Mouse (Mus musculus) macrophage (primary cell): ENCODE measurements at regions not wholly inside any gene's neighbourhood (a gene's known extent, or its start where the extent isn't known, plus 50 kb on each side); places are given as distances from the start of the nearest gene placed in this dataset.

Source experiments
- H3K27ac ChIP-seq: fragments of 350-480 bp; formaldehyde crosslinking; 2 replicates; pipeline ENCODE4 v1.9.0; 2021
- H3K36me3 ChIP-seq: fragments of 350-480 bp; formaldehyde crosslinking; 2 replicates; pipeline ENCODE4 v1.9.0; 2021; ENCODE audit errors: inconsistent target
- H3K4me3 ChIP-seq: fragments of 350-480 bp; formaldehyde crosslinking; 2 replicates; pipeline ENCODE4 v1.9.0; 2021; ENCODE audit errors: inconsistent target
- H3K79me2 ChIP-seq: fragments of 350-480 bp; formaldehyde crosslinking; 2 replicates; pipeline ENCODE4 v1.9.0; 2021; ENCODE audit errors: inconsistent target
- WGBS: methylation state at CpG from one replicate; pipeline ENCODE4 v1.1.7; 2026; ENCODE audit warnings: inconsistent platforms; ENCODE audit not compliant: missing documents; 5-methylcytosine and 5-hydroxymethylcytosine counted together

DNA sequence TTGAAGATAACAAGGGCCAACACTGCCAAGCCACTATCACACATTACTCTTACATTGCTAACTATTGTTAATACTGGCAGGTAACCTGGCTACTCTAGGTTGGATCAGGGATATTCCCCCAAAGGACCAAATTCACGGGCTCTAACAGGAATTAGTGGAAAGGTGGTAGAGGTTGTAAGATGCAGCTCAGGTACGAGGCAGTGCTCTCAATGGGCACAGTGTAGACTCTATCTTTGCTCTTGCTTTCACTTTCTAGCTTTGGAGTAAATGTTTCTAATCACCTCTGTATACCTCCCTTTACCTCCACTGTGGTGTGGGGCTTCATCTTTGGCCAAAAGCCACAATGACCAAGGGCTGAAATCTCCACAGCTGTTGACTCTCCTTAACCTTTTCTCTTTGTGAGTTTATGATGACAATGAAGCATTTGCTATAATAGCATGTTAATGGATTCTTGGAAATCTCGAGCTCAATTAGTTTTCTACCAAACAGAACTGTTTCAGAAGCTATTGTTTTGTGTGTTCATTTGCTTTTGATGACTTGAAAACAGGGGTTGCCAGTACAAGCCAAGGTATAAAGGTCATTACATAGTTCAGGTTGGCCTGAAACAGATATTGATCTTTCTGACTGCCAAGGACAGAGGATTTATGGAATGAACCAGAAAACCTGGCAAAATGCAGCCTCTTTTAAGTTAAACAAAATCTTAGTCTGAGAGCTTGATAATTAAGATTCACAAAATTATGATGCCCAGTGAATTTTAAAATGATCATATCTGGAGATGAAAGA, 454.1 kb downstream of the 1190002N15Rik start:
- H3K79me2 ChIP-seq: no peaks in the 10 kb centered on the region
- whole genome bisulfite sequencing: 78% methylated on average over 3 of the region's 3 CpGs
- H3K4me3 ChIP-seq: no peak overlapping the region
- no peak overlapping the region for H3K27ac ChIP-seq
- no peaks in the 10 kb centered on the region for H3K36me3 ChIP-seq

DNA sequence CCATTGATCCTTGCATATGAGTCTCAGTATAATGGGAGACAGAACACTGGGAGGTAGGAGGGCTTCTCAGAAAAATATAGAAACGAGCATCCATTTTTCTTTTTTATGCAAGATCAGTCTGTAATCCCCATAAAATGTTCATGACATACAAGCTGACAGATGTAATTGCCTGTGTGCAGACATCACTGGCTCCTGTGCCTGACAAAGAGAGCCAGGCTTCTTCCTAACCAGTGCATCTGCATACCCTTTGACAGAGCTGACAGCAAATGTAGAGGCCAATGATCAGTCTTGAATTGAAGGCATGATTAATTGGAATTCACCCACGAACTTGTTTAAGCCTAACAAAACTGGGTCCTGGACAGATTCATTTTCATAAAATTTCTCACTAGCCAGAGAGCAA, 463.0 kb downstream of the 1190002N15Rik start:
- no peak overlapping the region for H3K4me3 ChIP-seq
- no peaks in the 10 kb centered on the region for H3K79me2 ChIP-seq
- H3K27ac ChIP-seq: no peak overlapping the region
- 57% methylated on average over 2 of the region's 2 CpGs for WGBS
- H3K36me3 ChIP-seq: no peaks in the 10 kb centered on the region

DNA sequence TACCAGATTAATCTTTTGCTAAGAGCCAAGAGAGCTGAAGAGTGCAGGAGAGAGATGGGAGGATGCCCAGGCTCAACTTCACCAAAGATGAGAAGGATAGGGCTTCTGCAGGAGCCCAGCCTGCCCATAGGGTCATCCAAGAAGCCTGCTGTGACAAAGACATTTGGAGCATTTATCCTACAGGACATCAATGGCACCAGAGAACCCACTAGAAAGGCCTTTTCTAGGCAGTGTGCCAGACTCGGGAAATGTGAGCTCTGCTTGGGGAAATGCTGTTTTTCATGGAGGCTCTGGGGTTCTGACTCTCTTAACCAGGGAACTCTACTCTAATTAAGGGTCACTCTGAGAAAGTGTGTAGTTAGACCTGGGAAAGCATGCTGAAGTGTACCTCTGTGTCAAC, 470.8 kb downstream of the 1190002N15Rik start:
- 61% methylated on average over 1 of the region's 1 CpGs for WGBS
- no peak overlapping the region for H3K4me3 ChIP-seq
- H3K27ac ChIP-seq: no peak overlapping the region
- no peaks in the 10 kb centered on the region for H3K36me3 ChIP-seq
- no peaks in the 10 kb centered on the region for H3K79me2 ChIP-seq

DNA sequence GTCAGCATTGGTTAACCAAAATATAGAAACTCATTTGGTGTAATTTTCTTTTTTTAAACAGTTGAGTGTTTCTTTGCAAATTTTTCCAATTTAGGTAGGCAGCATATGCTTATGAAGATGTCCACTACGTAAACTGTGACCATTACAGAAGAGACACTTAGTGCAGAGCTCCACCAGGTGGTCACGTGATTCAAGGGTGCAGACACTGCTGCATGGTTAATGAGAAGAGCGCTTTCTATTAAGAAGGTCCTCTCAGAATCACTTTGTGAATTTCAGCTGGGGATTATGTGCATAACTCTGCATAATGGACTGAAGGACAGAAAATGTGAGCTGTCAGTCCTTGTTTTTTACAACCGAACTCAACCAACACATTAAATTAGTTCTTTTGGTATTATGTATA, 484.7 kb downstream of the 1190002N15Rik start:
- Histone ChIP-seq H3K4me3 (no peak overlapping the region), H3K79me2 (no peaks in the 10 kb centered on the region), H3K27ac (no peak overlapping the region), H3K36me3 (no peaks in the 10 kb centered on the region)
- 76% methylated on average over 4 of the region's 4 CpGs for WGBS

- H3K4me3 ChIP-seq: no peak overlapping the region
- WGBS: 82% methylated on average over 7 of the region's 7 CpGs
- H3K27ac ChIP-seq: no peak overlapping the region
- no peaks in the 10 kb centered on the region for H3K79me2 ChIP-seq
- no peaks in the 10 kb centered on the region for H3K36me3 ChIP-seq
Measured at GRCm38 (mm10) chr9:94047845-94048244, 490.0 kb downstream of the 1190002N15Rik start.

- 78% methylated on average over 3 of the region's 3 CpGs for WGBS
- no peak overlapping the region for H3K27ac ChIP-seq
Measured at GRCm38 (mm10) chr9:94045462-94046126, 492.3 kb downstream of the 1190002N15Rik start.

GRCm38 (mm10) chr9:94023761-94024160, 514.1 kb downstream of the 1190002N15Rik start:
- no peak overlapping the region for H3K4me3 ChIP-seq
- H3K79me2 ChIP-seq: no peaks in the 10 kb centered on the region
- WGBS: 79% methylated on average over 3 of the region's 3 CpGs
- H3K27ac ChIP-seq: no peak overlapping the region
- H3K36me3 ChIP-seq: no peaks in the 10 kb centered on the region

More at GRCm38 (mm10) chr9:94045462-94046126, 492.3 kb downstream of the 1190002N15Rik start:
- H3K4me3 ChIP-seq: no peak overlapping the region
- no peaks in the 10 kb centered on the region for H3K79me2 ChIP-seq
- no peaks in the 10 kb centered on the region for H3K36me3 ChIP-seq

- Histone ChIP-seq H3K27ac (no peak overlapping the region), H3K36me3 (no peaks in the 10 kb centered on the region), H3K4me3 (no peak overlapping the region), H3K79me2 (no peaks in the 10 kb centered on the region)
- 0% methylated on average over 1 of the region's 1 CpGs for WGBS
Measured at GRCm38 (mm10) chr9:94021293-94021903, 516.5 kb downstream of the 1190002N15Rik start.

DNA sequence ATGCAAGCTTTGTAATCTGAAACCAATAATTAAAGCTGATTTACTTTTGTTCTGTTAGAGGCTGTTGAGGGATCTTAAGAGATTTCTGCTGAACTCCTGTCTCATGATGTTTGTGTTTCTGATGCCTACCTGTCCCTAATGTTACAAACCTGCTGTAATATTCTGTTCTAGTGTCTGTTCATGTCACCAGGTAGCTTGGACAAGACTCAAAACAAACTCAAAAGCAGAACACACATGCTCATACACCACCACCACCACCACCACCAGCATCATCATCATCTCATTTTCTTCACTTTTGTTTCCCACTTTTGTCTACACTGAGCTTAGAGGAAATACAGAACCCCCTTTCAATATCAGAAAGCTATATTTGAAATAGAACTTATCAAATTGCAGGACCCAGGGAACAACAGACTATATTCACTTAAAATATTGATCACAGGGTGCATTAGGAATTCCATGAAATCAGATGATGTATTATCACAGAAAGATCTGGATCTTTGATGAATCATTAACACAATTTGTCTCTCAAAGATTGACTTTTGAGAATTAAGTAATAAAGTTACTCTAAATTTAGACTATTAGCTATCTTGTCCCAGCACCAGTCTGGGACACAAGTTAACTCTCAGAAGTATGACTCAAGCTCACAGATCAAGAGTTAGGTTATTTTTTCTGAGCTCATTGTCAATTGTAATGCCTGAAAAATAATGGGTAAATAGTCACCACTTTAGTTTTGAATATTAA, 521.0 kb downstream of the 1190002N15Rik start:
- Histone ChIP-seq H3K4me3 (no peak overlapping the region), H3K27ac (no peak overlapping the region), H3K36me3 (no peaks in the 10 kb centered on the region), H3K79me2 (no peaks in the 10 kb centered on the region)

DNA sequence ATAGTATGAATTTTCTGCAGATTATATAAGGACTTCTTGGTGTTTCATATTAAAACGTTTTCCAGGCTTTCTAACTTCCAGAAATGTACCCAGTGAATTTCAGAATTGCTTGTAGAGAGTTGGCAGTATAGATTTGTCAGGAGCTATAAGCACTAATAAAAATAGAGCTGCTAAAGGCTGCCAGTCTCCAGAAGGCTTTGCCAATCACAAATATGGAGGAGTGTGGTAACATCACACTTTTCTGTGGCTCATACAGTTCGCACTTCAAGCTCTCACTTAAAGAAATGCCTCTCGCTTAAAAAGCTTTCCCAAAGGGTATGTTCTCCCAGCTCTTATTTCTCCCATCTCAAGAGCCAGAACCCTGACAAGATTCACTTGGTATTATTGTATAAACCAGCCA, 545.7 kb downstream of the 1190002N15Rik start:
- Histone ChIP-seq H3K79me2 (no peaks in the 10 kb centered on the region), H3K36me3 (no peaks in the 10 kb centered on the region), H3K4me3 (no peak overlapping the region), H3K27ac (no peak overlapping the region)
- WGBS: 84% methylated on average over 3 of the region's 3 CpGs

GRCm38 (mm10) chr9:93991141-93991540, 546.7 kb downstream of the 1190002N15Rik start:
- H3K36me3 ChIP-seq: no peaks in the 10 kb centered on the region
- H3K27ac ChIP-seq: no peak overlapping the region
- no peak overlapping the region for H3K4me3 ChIP-seq
- H3K79me2 ChIP-seq: no peaks in the 10 kb centered on the region
- 44% methylated on average over 1 of the region's 1 CpGs for WGBS

GRCm38 (mm10) chr9:93981136-93981535, 556.7 kb downstream of the 1190002N15Rik start:
- H3K36me3 ChIP-seq: no peaks in the 10 kb centered on the region
- WGBS: 80% methylated on average over 2 of the region's 2 CpGs
- H3K79me2 ChIP-seq: no peaks in the 10 kb centered on the region
- H3K27ac ChIP-seq: no peak overlapping the region
- H3K4me3 ChIP-seq: no peak overlapping the region

GRCm38 (mm10) chr9:93969691-93970284, 568.1 kb downstream of the 1190002N15Rik start:
- whole genome bisulfite sequencing: 86% methylated on average over 6 of the region's 6 CpGs
- no peak overlapping the region for H3K27ac ChIP-seq
- H3K79me2 ChIP-seq: no peaks in the 10 kb centered on the region
- no peak overlapping the region for H3K4me3 ChIP-seq
- no peaks in the 10 kb centered on the region for H3K36me3 ChIP-seq

DNA sequence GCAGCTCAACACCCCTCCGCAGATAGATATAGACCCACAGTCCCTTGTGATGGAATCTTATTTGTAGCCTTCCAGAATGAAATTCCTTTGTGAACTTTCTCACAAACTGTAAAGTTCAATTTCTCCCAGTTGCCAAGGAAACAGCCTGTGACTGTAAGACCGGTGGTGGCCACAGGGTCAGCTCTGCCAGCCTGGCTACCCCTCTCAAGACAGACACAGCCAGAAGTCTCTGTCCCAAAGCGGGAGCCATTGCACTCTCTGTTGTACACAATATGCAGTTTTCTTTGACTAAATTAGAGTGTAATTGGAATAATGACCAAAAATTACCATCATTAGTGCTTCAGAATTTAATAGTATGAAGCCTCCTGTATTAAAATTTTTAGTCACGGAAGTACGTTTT, 568.8 kb downstream of the 1190002N15Rik start:
- H3K27ac ChIP-seq: no peak overlapping the region

More for the DNA sequence above, 568.8 kb downstream of the 1190002N15Rik start:
- 91% methylated on average over 4 of the region's 5 CpGs for WGBS
- Histone ChIP-seq H3K4me3 (no peak overlapping the region), H3K36me3 (no peaks in the 10 kb centered on the region), H3K79me2 (no peaks in the 10 kb centered on the region)
